Mouse (Mus musculus) lung, postnatal 0 days (tissue): ENCODE data around the gene Zcchc17. TPM values are rescaled to one million over a fixed set of nuclear protein-coding genes. Genes with fewer than 3 reads are reported as not detected.

Experiments
- ATAC-seq: fragments of 200-750 bp; cut with Nextera tagmentation; 2 replicates; pipeline ENCODE4 v1.8.0; 2017; ENCODE audit warnings: moderate library complexity
- DNase-seq: peaks from one replicate; pipeline ENCODE4 v3.0.0-alpha.2; 2016; ENCODE audit warnings: low spot score
- H3K27ac ChIP-seq: fragments of 300-500 bp; sonication (generic); 2 replicates; pipeline ENCODE4 v1.5.1; 2014; ENCODE audit warnings: antibody characterized with exemption, mild to moderate bottlenecking, low read length, mixed read lengths
- H3K27me3 ChIP-seq: fragments of 300-500 bp; sonication (generic); replicated peaks from 2 replicates; pipeline ENCODE4 v1.6.1; 2014; ENCODE audit warnings: low read length, mixed read lengths; ENCODE audit not compliant: insufficient read depth
- H3K36me3 ChIP-seq: fragments of 300-500 bp; sonication (generic); 2 replicates; pipeline ENCODE4 v1.6.1; 2014; ENCODE audit warnings: low read length, mixed read lengths; ENCODE audit not compliant: insufficient read depth
- H3K4me1 ChIP-seq: fragments of 300-500 bp; sonication (generic); 2 replicates; pipeline ENCODE4 v1.6.1; 2014; ENCODE audit warnings: antibody characterized with exemption, low read depth, low read length, mixed read lengths; ENCODE audit not compliant: insufficient read depth
- H3K4me2 ChIP-seq: fragments of 300-500 bp; sonication (generic); replicated peaks from 2 replicates; pipeline ENCODE4 v1.6.1; 2014; ENCODE audit warnings: low read depth, mild to moderate bottlenecking, low read length, moderate library complexity, mixed read lengths
- H3K4me3 ChIP-seq: fragments of 300-500 bp; sonication (generic); 2 replicates; pipeline ENCODE4 v1.5.1; 2014; ENCODE audit warnings: low read depth, low read length
- H3K9ac ChIP-seq: fragments of 300-500 bp; sonication (generic); replicated peaks from 2 replicates; pipeline ENCODE4 v1.6.1; 2014; ENCODE audit warnings: low read depth, mild to moderate bottlenecking
- H3K9me3 ChIP-seq: fragments of 300-500 bp; sonication (generic); 2 replicates; pipeline ENCODE4 v1.6.1; 2016; ENCODE audit warnings: low read length, mixed read lengths
- CTCF ChIP-seq: IDR thresholded peaks from 2 replicates; pipeline ENCODE4 v1.5.1; 2016; ENCODE audit warnings: antibody characterized with exemption, mild to moderate bottlenecking
- EP300 ChIP-seq: IDR thresholded peaks from 2 replicates; pipeline ENCODE4 v1.6.1; 2016; ENCODE audit warnings: antibody characterized with exemption, mild to moderate bottlenecking, control low read depth
- WGBS: fragments of 180-500 bp; shearing (Covaris S2); extraction: QIAGEN DNeasy Blood & Tissue Kit; methylation state at CpG from one replicate; pipeline ENCODE4 v1.1.7; 2014; 5-methylcytosine and 5-hydroxymethylcytosine counted together
- polyA plus RNA-seq: library from polyadenylated mRNA; unstranded; fragments of >200 nt; fragmentation: Nextera tagmentation; extraction: Ambion mirVana; gene quantifications from 2 replicates; pipeline ENCODE4 v1.2.1, GENCODE M21; 2015

Gene Zcchc17
- polyA plus RNA-seq, 1 experiment from 2014 or later = 48.2 TPM

GRCm38 (mm10) chr4:130315771-130316527, 43.8 kb downstream of the Zcchc17 start:
- H3K4me1 ChIP-seq = no peaks in the 10 kb centered on the region
- H3K27me3 ChIP-seq = no peaks in the 10 kb centered on the region
- H3K4me3 ChIP-seq = no peak overlapping the region
- ATAC-seq = peak; percentile 46; the same call in 1 of the 2 replicates
- 50% methylated on average over 13 of the region's 13 CpGs for WGBS
- H3K27ac ChIP-seq = no peak overlapping the region
- 0 out of 2 replicates have a peak, but pooled peaks cover 4% of the 10 kb centered on the region for H3K36me3 ChIP-seq
- peak; percentile 41 for DNase-seq
- H3K4me2 ChIP-seq = no peak overlapping the region
- no peaks in the 10 kb centered on the region for H3K9me3 ChIP-seq
- H3K9ac ChIP-seq = no peak overlapping the region
- no peak for TF ChIP-seq EP300
- no peak for TF ChIP-seq CTCF

- Histone ChIP-seq H3K4me1 (peaks cover 3% of the 10 kb centered on the region; the same call in 1 of the 2 replicates), H3K4me2 (no peak overlapping the region), H3K9me3 (no peaks in the 10 kb centered on the region), H3K4me3 (no peak overlapping the region), H3K27me3 (peaks cover 11% of the 10 kb centered on the region; the same call in 1 of the 2 replicates), H3K27ac (no peak overlapping the region), H3K9ac (no peak overlapping the region), H3K36me3 (no peaks in the 10 kb centered on the region)
- WGBS = 90% methylated on average over 4 of the region's 4 CpGs
- TF ChIP-seq EP300 (no peak), CTCF (no peak)
- DNase-seq = no peak
- ATAC-seq = no peak
These were observed 46.2 kb downstream of the Zcchc17 start for GRCm38 (mm10) chr4:130313552-130313951.

GRCm38 (mm10) chr4:130312526-130312925, 47.2 kb downstream of the Zcchc17 start:
- Histone ChIP-seq H3K4me2 (no peak overlapping the region), H3K36me3 (no peaks in the 10 kb centered on the region), H3K9me3 (no peaks in the 10 kb centered on the region), H3K9ac (no peak overlapping the region), H3K27me3 (peaks cover 11% of the 10 kb centered on the region; the same call in 1 of the 2 replicates), H3K27ac (no peak overlapping the region), H3K4me3 (no peak overlapping the region), H3K4me1 (peaks cover 8% of the 10 kb centered on the region; the same call in 1 of the 2 replicates)
- DNase-seq (no peak), ATAC-seq (no peak)
- TF ChIP-seq EP300 = no peak
- TF ChIP-seq CTCF = no peak
- WGBS = 82% methylated on average over 3 of the region's 3 CpGs

GRCm38 (mm10) chr4:130309254-130309653, 50.5 kb downstream of the Zcchc17 start:
- Histone ChIP-seq H3K27me3 (peaks cover 11% of the 10 kb centered on the region; the same call in 1 of the 2 replicates), H3K36me3 (no peaks in the 10 kb centered on the region), H3K4me3 (peak overlapping the region; percentile 46; the same call in 1 of the 2 replicates), H3K9ac (no peak overlapping the region), H3K4me2 (peak overlapping the region; percentile 82; the same call in 1 of the 2 replicates), H3K9me3 (no peaks in the 10 kb centered on the region), H3K4me1 (peaks cover 8% of the 10 kb centered on the region; the same call in 1 of the 2 replicates), H3K27ac (no peak overlapping the region)
- TF ChIP-seq EP300 = no peak
- no peak for TF ChIP-seq CTCF
- no peak for DNase-seq
- no peak for ATAC-seq
- WGBS = 49% methylated on average over 8 of the region's 8 CpGs

- ATAC-seq (peak; percentile 60), DNase-seq (peak; percentile 22)
- under 1% methylated on average over 46 of the region's 52 CpGs for WGBS
- TF ChIP-seq EP300 (no peak), CTCF (no peak)
- Histone ChIP-seq H3K4me2 (peak within 1 kb of the TSS; percentile 82), H3K36me3 (no peaks in the 10 kb centered on the region), H3K27ac (no peak within 1 kb of the TSS), H3K4me3 (peak within 1 kb of the TSS; percentile 46), H3K9me3 (no peaks in the 10 kb centered on the region), H3K4me1 (peaks cover 8% of the 10 kb centered on the region; the same call in 1 of the 2 replicates), H3K9ac (no peak within 1 kb of the TSS), H3K27me3 (peaks cover 11% of the 10 kb centered on the region; the same call in 1 of the 2 replicates)
These were observed 51.3 kb downstream of the Zcchc17 start, which contains the start of the genes Fabp3 and Gm10570 for GRCm38 (mm10) chr4:130308231-130309081. TSS of gene Fabp3 (plus strand) at chr4:130308595. TSS of gene Gm10570 (minus strand) at chr4:130308674.

GRCm38 (mm10) chr4:130307851-130308230, 51.9 kb downstream of the Zcchc17 start:
- peak; percentile 32 for TF ChIP-seq CTCF
- TF ChIP-seq EP300 = no peak
- Histone ChIP-seq H3K4me3 (peak overlapping the region; percentile 46), H3K36me3 (no peaks in the 10 kb centered on the region), H3K4me1 (peaks cover 8% of the 10 kb centered on the region; the same call in 1 of the 2 replicates), H3K4me2 (peak overlapping the region; percentile 82), H3K27ac (no peak overlapping the region), H3K9ac (no peak overlapping the region), H3K9me3 (no peaks in the 10 kb centered on the region), H3K27me3 (peaks cover 11% of the 10 kb centered on the region; the same call in 1 of the 2 replicates)
- ATAC-seq (peak; percentile 90), DNase-seq (peak; percentile 87)
- whole genome bisulfite sequencing = 0% methylated on average over 23 of the region's 23 CpGs
